Mouse (Mus musculus): ENCODE data around the gene Adgrf1.

Adgrf1 gene

GRCm38 (mm10) chr17:43362881-43363280 is 92.8 kb downstream of the Adgrf1 start:
- no peak for DNase-seq (ENCODE audit: low spot score)

- no peak for DNase-seq (ENCODE audit: low spot score)
These were observed 93.8 kb downstream of the Adgrf1 start for GRCm38 (mm10) chr17:43363921-43364320.

- no peak for DNase-seq (ENCODE audit: low spot score)
These were observed 95.2 kb downstream of the Adgrf1 start for GRCm38 (mm10) chr17:43365297-43365696.

- no peak for DNase-seq (ENCODE audit: low spot score)
These were observed 96.4 kb downstream of the Adgrf1 start for GRCm38 (mm10) chr17:43366486-43366885.

- no peak for DNase-seq (ENCODE audit: low spot score)
These were observed 98.0 kb downstream of the Adgrf1 start for GRCm38 (mm10) chr17:43368171-43368576.

- no peak for DNase-seq (ENCODE audit: low spot score)
These were observed 102.5 kb downstream of the Adgrf1 start for GRCm38 (mm10) chr17:43372604-43373003.

- DNase-seq (ENCODE audit: low spot score), result no peak
These were observed 103.9 kb downstream of the Adgrf1 start for GRCm38 (mm10) chr17:43374020-43374419.
